Comparison of ENCODE assay signal across 8 mouse cellular contexts in the genomic region with DNA sequence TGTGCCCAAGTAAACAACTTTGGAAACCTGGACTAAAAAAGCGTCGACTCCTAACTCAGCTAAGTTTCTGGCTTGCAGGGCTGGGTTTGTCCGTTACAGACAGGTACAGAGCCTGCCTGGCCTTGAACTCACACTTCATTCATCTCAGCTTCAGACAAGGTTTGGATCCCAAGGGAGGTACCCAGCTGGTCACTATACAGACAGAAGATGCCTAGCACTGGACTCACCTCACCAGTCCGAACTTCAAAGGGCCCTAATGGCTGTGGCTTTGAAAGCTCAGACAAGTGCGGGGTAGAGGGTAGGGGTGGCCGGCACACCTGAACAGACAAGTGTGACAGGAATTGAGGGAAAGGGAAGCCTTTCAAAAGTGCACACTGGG. TPM values are rescaled to one million over a fixed set of nuclear protein-coding genes. Genes with fewer than 3 reads are reported as not detected.
DNase-seq lines count a peak whose midpoint lies in the region; ATAC-seq and TF ChIP-seq lines count a peak whose summit lies in the region.

No protein-coding gene starts in this region.

- H3K36me3 ChIP-seq in C2C12 (ENCODE audit: control insufficient read depth, insufficient read depth) = peaks cover 32% of the 10 kb centered on the region
- H3K36me3 ChIP-seq in forebrain, embryonic 13.5 days (ENCODE audit: poor library complexity, severe bottlenecking) = peaks cover 44% of the 10 kb centered on the region
- peaks cover 35% of the 10 kb centered on the region for H3K36me3 ChIP-seq in liver, embryonic 12.5 days

- ATAC-seq in forebrain, embryonic 13.5 days = peak; percentile 28; the same call in 1 of the 2 replicates
- peak; percentile 4; the same call in 1 of the 2 replicates for ATAC-seq in liver, embryonic 12.5 days

- peak overlapping the region; percentile 98; the same call in 1 of the 2 replicates for H3K9ac ChIP-seq in forebrain, embryonic 13.5 days
- peak overlapping the region; percentile 88 for H3K9ac ChIP-seq in liver, embryonic 12.5 days

- peaks cover 57% of the 10 kb centered on the region for H3K79me2 ChIP-seq in C2C12 (ENCODE audit: control insufficient read depth, insufficient read depth)

- peaks cover 41% of the 10 kb centered on the region for H3K4me1 ChIP-seq in forebrain, embryonic 13.5 days
- peaks cover 45% of the 10 kb centered on the region for H3K4me1 ChIP-seq in liver, embryonic 12.5 days

- WGBS in forebrain, embryonic 13.5 days = 29% methylated on average over 6 of the region's 6 CpGs
- WGBS in liver, embryonic 12.5 days (ENCODE audit: insufficient replicate concordance) = 40% methylated on average over 6 of the region's 6 CpGs

- H3K27me3 ChIP-seq in C2C12 (ENCODE audit: control insufficient read depth, insufficient read depth, insufficient read length) = no peaks in the 10 kb centered on the region
- no peaks in the 10 kb centered on the region for H3K27me3 ChIP-seq in forebrain, embryonic 13.5 days
- peaks cover 34% of the 10 kb centered on the region for H3K27me3 ChIP-seq in liver, embryonic 12.5 days (replicated peaks)

- no peaks in the 10 kb centered on the region for H3K9me3 ChIP-seq in forebrain, embryonic 13.5 days (replicated peaks)
- no peaks in the 10 kb centered on the region for H3K9me3 ChIP-seq in liver, embryonic 12.5 days (replicated peaks)

- TF ChIP-seq CTCF in gastrocnemius, adult 2 months (IDR thresholded peaks at IDR 0.05) = no peak
- no peak for TF ChIP-seq CTCF in C2C12 (IDR thresholded peaks at IDR 0.05; ENCODE audit: control insufficient read depth, insufficient read depth, insufficient read length)

- peak overlapping the region; percentile 87 for H3K4me3 ChIP-seq in gastrocnemius, adult 2 months
- no peak overlapping the region for H3K4me3 ChIP-seq in C2C12 (ENCODE audit: insufficient read depth, poor library complexity, severe bottlenecking)
- H3K4me3 ChIP-seq in forebrain, embryonic 13.5 days = peak overlapping the region; percentile 92
- H3K4me3 ChIP-seq in liver, embryonic 12.5 days = peak overlapping the region; percentile 86

- H3K27ac ChIP-seq in gastrocnemius, adult 2 months = peak overlapping the region; percentile 95
- peak overlapping the region; percentile 82; the same call in 1 of the 2 replicates for H3K27ac ChIP-seq in forebrain, embryonic 13.5 days
- H3K27ac ChIP-seq in liver, embryonic 12.5 days = peak overlapping the region; percentile 83

- intact Hi-C loops in gastrocnemius, adult 2 months (cut with DNase I) = no loop called here
- intact Hi-C loops in gastrocnemius, postnatal 36 days (cut with DNase I) = no loop called here

- peak overlapping the region; percentile 1 for H3ac ChIP-seq in C2C12 (ENCODE audit: control insufficient read depth, insufficient read length, low read depth)

- DNase-seq in gastrocnemius, adult 2 months = no peak
- no peak for DNase-seq in gastrocnemius, postnatal 36 days
- no peak for DNase-seq in adrenal gland, postnatal 14 days
- no peak for DNase-seq in kidney, postnatal 14 days
- DNase-seq in retina, postnatal 1 day = no peak

- peak overlapping the region; percentile 77 for H3K4me2 ChIP-seq in forebrain, embryonic 13.5 days
- H3K4me2 ChIP-seq in liver, embryonic 12.5 days = peak overlapping the region; percentile 94

- peaks cover 7% of the 10 kb centered on the region for H3K79me3 ChIP-seq in C2C12 (ENCODE audit: low read depth)

TF ChIP-seq in C2C12, 6 proteins besides CTCF, POLR2A, EP300 and RAD21:
- TF ChIP-seq MYOG (IDR thresholded peaks at IDR 0.05; ENCODE audit: control insufficient read depth, extremely low read depth, insufficient read length) (no peak), USF1 (IDR thresholded peaks at IDR 0.05; ENCODE audit: low read depth) (no peak), MYOD1 (IDR thresholded peaks at IDR 0.05; ENCODE audit: control insufficient read depth, insufficient read length, low read depth) (no peak), CEBPB (IDR thresholded peaks at IDR 0.05; ENCODE audit: low read depth) (no peak), FOSL1 (IDR thresholded peaks at IDR 0.05; ENCODE audit: insufficient read depth, low read length, poor library complexity, severe bottlenecking) (no peak), MAX (IDR thresholded peaks at IDR 0.05) (no peak)

RNA-seq across cellular contexts. Expression of a gene that starts 0.3 kb away (rescaled TPM):
- total RNA-seq in gastrocnemius, adult 2 months (2021) = 10 to 100 TPM; 31.1 to 32.5 TPM
- 10 to 100 TPM; 28.8 to 35.8 TPM for total RNA-seq in gastrocnemius, postnatal 36 days (2021)
- 32.8 TPM for polyA plus RNA-seq in C2C12 (2012; fragmentation: generic; extraction: Trizol)
- 39.6 and 40.6 TPM in 2 replicates for polyA plus RNA-seq in forebrain, embryonic 13.5 days (2015; fragmentation: Nextera tagmentation; extraction: Ambion mirVana)
- 10.0 and 10.3 TPM in 2 replicates for polyA plus RNA-seq in liver, embryonic 12.5 days (2016; fragmentation: Nextera tagmentation; extraction: Ambion mirVana)
- total RNA-seq in adrenal gland, postnatal 14 days (2021) = 15.2 and 15.5 TPM in 2 replicates

RNA-seq across cellular contexts. Expression of a gene that starts 7.0 kb away (rescaled TPM):
- 1 to 10 TPM; 4.5 to 4.6 TPM for total RNA-seq in gastrocnemius, adult 2 months (2021)
- 1 to 10 TPM; 3.6 to 4.0 TPM for total RNA-seq in gastrocnemius, postnatal 36 days (2021)
- polyA plus RNA-seq in C2C12 (2012; fragmentation: generic; extraction: Trizol) = 18.8 TPM
- polyA plus RNA-seq in forebrain, embryonic 13.5 days (2015; fragmentation: Nextera tagmentation; extraction: Ambion mirVana) = 17.6 and 19.4 TPM in 2 replicates
- 10.4 and 11.2 TPM in 2 replicates for polyA plus RNA-seq in liver, embryonic 12.5 days (2016; fragmentation: Nextera tagmentation; extraction: Ambion mirVana)
- total RNA-seq in adrenal gland, postnatal 14 days (2021) = 15.6 and 16.0 TPM in 2 replicates

RNA-seq across cellular contexts. Expression of a gene that starts 19.5 kb away (rescaled TPM):
- total RNA-seq in gastrocnemius, adult 2 months (2021) = 100 to 1,000 TPM in 1 of 2 experiments, 10 to 100 TPM in 1; 92.5 to 125 TPM
- 10 to 100 TPM; 77.1 to 91.5 TPM for total RNA-seq in gastrocnemius, postnatal 36 days (2021)
- 36.2 TPM for polyA plus RNA-seq in C2C12 (2012; fragmentation: generic; extraction: Trizol)
- polyA plus RNA-seq in forebrain, embryonic 13.5 days (2015; fragmentation: Nextera tagmentation; extraction: Ambion mirVana) = 2.7 and 3.0 TPM in 2 replicates
- polyA plus RNA-seq in liver, embryonic 12.5 days (2016; fragmentation: Nextera tagmentation; extraction: Ambion mirVana) = 10.9 and 12.0 TPM in 2 replicates
- total RNA-seq in adrenal gland, postnatal 14 days (2021) = 18.7 TPM in 2 replicates

RNA-seq across cellular contexts. Expression of a gene that starts 38.4 kb away (rescaled TPM):
- total RNA-seq in gastrocnemius, adult 2 months (2021) = 1 to 10 TPM; 2.4 to 3.3 TPM
- 1 to 10 TPM; 2.5 to 2.8 TPM for total RNA-seq in gastrocnemius, postnatal 36 days (2021)
- polyA plus RNA-seq in C2C12 (2012; fragmentation: generic; extraction: Trizol) = 8.6 TPM
- polyA plus RNA-seq in forebrain, embryonic 13.5 days (2015; fragmentation: Nextera tagmentation; extraction: Ambion mirVana) = 18.5 and 25.2 TPM in 2 replicates
- 11.4 and 12.2 TPM in 2 replicates for polyA plus RNA-seq in liver, embryonic 12.5 days (2016; fragmentation: Nextera tagmentation; extraction: Ambion mirVana)
- total RNA-seq in adrenal gland, postnatal 14 days (2021) = 10.6 and 11.3 TPM in 2 replicates

RNA-seq across cellular contexts. Expression of a gene that starts 49.3 kb away (rescaled TPM):
- total RNA-seq in gastrocnemius, adult 2 months (2021) = under 1 TPM; 0.53 to 0.59 TPM
- 1 to 10 TPM in 1 of 2 experiments, under 1 TPM in 1; 0.43 to 1.1 TPM for total RNA-seq in gastrocnemius, postnatal 36 days (2021)
- 0.27 TPM for polyA plus RNA-seq in C2C12 (2012; fragmentation: generic; extraction: Trizol)
- 0.53 and 0.83 TPM in 2 replicates for polyA plus RNA-seq in forebrain, embryonic 13.5 days (2015; fragmentation: Nextera tagmentation; extraction: Ambion mirVana)
- 0.12 and 0.19 TPM in 2 replicates for polyA plus RNA-seq in liver, embryonic 12.5 days (2016; fragmentation: Nextera tagmentation; extraction: Ambion mirVana)
- total RNA-seq in adrenal gland, postnatal 14 days (2021) = not detected in 2 replicates
